Mouse (Mus musculus) gastrocnemius, adult 8-10 months (tissue): Measurements from ENCODE around the gene Tmem174. TPM values are rescaled to one million over a fixed set of nuclear protein-coding genes. Genes with fewer than 3 reads are reported as not detected.

Source experiments
- total RNA-seq, 4 experiments: library from RNA; stranded (reverse); gene quantifications; 2 replicates each; pipeline ENCODE4 v1.2.4; 2022

Tmem174 gene
- total RNA-seq, 4 experiments from 2014 or later, result not detected

Other genes with a start within 250 kb of the Tmem174 start
- not detected for gene Gm10320, start 145.4 kb downstream of the Tmem174 start, total RNA-seq
- 1 to 10 TPM in 1 of 4 experiments, under 1 TPM in 1, not detected in 2; 0.32 to 1.4 TPM for gene Tmem171, start 57.4 kb upstream of the Tmem174 start, total RNA-seq
- 10 to 100 TPM; 14.8 to 21.3 (median 19.2) TPM for gene Fcho2, start 178.0 kb upstream of the Tmem174 start, total RNA-seq